In the genomic region with DNA sequence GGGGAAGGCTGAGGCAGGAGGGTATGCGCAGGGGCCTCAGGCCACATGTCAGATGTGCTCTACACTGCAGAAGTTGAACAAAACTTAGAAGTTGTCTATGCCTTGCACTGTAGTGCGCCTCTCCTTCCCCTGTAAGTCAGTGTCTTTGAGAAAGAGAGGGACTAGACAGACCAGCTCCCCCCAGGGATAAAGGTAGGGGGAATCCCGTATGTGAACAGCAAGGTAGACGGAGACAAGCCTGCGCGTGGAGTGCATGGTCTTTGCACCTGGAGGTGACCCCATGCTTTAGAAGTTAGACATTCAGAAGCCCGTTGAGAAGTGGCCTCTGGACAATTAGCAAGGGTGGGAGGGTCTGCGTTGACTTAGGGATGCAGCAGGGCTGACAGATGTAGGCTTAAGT, we compare ENCODE assay signal across 19 mouse cellular contexts. TPM values are rescaled to one million over a fixed set of nuclear protein-coding genes. Genes with fewer than 3 reads are reported as not detected.
A peak's percentile ranks its signal among the peaks of the same experiment; 100 is the strongest.
DNase-seq lines count a peak whose midpoint lies in the region; ATAC-seq and TF ChIP-seq lines count a peak whose summit lies in the region.
"Had no signal": no experiment of that assay in that cellular context is flagged by ENCODE, and none has a peak within 500 bp of the region (broad histone marks: within the 10 kb centered on the region; RNA-seq: fewer than 3 reads in every experiment).

No protein-coding gene starts in this region.

- no peak overlapping the region for H3K4me3 ChIP-seq in heart, embryonic 15.5 days
- H3K4me3 ChIP-seq in testis, adult 2 months (ENCODE audit: control insufficient read depth, low read depth, low read length): peak overlapping the region; percentile 81
- H3K4me3 ChIP-seq: forebrain, embryonic 12.5 days; neural tube, embryonic 12.5 days; stomach, embryonic 15.5 days had no signal

- peaks cover 63% of the 10 kb centered on the region for H3K4me1 ChIP-seq in heart, embryonic 15.5 days (replicated peaks)
- peaks cover 32% of the 10 kb centered on the region for H3K4me1 ChIP-seq in testis, adult 2 months (ENCODE audit: control insufficient read depth, insufficient read depth, low read length)

- H3K27ac ChIP-seq in heart, embryonic 15.5 days: peak overlapping the region; percentile 52
- H3K27ac ChIP-seq in testis, adult 2 months (ENCODE audit: control insufficient read depth, insufficient read depth, low read depth, low read length): no peak overlapping the region
- H3K27ac ChIP-seq: forebrain, embryonic 12.5 days; neural tube, embryonic 12.5 days; stomach, embryonic 15.5 days had no signal

- H3K36me3 ChIP-seq in heart, embryonic 15.5 days: peaks cover 14% of the 10 kb centered on the region
- H3K36me3 ChIP-seq in testis, adult 2 months (ENCODE audit: control insufficient read depth, insufficient read depth, low read length): no peaks in the 10 kb centered on the region

- no peak overlapping the region for H3K4me2 ChIP-seq in heart, embryonic 15.5 days
- H3K4me2 ChIP-seq: forebrain, embryonic 12.5 days; lung, embryonic 14.5 days; neural tube, embryonic 12.5 days; stomach, embryonic 15.5 days had no signal

- WGBS in heart, embryonic 15.5 days: 86% methylated on average over 8 of the region's 8 CpGs

- TF ChIP-seq CTCF in testis, adult 2 months (IDR thresholded peaks at IDR 0.05; ENCODE audit: control insufficient read depth, insufficient read depth, insufficient replicate concordance, low read depth, low read length): no peak

- ATAC-seq in heart, embryonic 15.5 days (replicated peaks; ENCODE audit: insufficient number of reproducible peaks, insufficient read depth, low FRiP score, low read depth): no peak
- ATAC-seq: midbrain, embryonic 16.5 days had no signal

- H3K9ac ChIP-seq in heart, embryonic 15.5 days: 0 out of 2 replicates have a peak overlapping the region, but pooled peaks have one; percentile 0
- H3K9ac ChIP-seq: forebrain, embryonic 12.5 days; lung, embryonic 14.5 days; neural tube, embryonic 12.5 days; stomach, embryonic 15.5 days had no signal

- no peaks in the 10 kb centered on the region for H3K9me3 ChIP-seq in heart, embryonic 15.5 days (replicated peaks)
- H3K9me3 ChIP-seq: forebrain, embryonic 12.5 days; stomach, embryonic 15.5 days had no signal

- TF ChIP-seq POLR2A in testis, adult 2 months (IDR thresholded peaks at IDR 0.05; ENCODE audit: control insufficient read depth, low read depth, low read length): no peak

- peak; percentile 8 for DNase-seq in adrenal gland, postnatal 14 days
- no peak for DNase-seq in adrenal gland, adult 2 months
- no peak for DNase-seq in heart, adult 8-10 months (ENCODE audit: low spot score)
- peak; percentile 21 for DNase-seq in kidney, postnatal 10 days
- DNase-seq in kidney, postnatal 36 days: no peak
- DNase-seq in testis, postnatal 10 days (ENCODE audit: low spot score): no peak
- DNase-seq: cerebellum, adult 11 months; gastrocnemius, postnatal 25 days; layer of hippocampus, postnatal 36 days; left cerebral cortex, postnatal 4 days; lung, embryonic 14.5 days; right cerebral cortex, postnatal 14 days; thymus, postnatal 25 days had no signal

- no peaks in the 10 kb centered on the region for H3K27me3 ChIP-seq in heart, embryonic 15.5 days
- H3K27me3 ChIP-seq in testis, adult 2 months (ENCODE audit: control insufficient read depth, insufficient read depth, low read length): no peaks in the 10 kb centered on the region
- H3K27me3 ChIP-seq: forebrain, embryonic 12.5 days; neural tube, embryonic 12.5 days; stomach, embryonic 15.5 days had no signal

RNA-seq across cellular contexts. Expression of a gene that starts 10.0 kb away (rescaled TPM):
- 22.8 and 29.9 TPM in 2 replicates for total RNA-seq in adrenal gland, postnatal 14 days (2021)
- 10 to 100 TPM; 23.4 to 25.2 TPM for total RNA-seq in adrenal gland, adult 2 months (2021)
- polyA plus RNA-seq in adrenal gland, adult 2 months (2012; rRNA removed): 31.1 and 46.9 TPM in 2 replicates
- 3.0 and 3.7 TPM in 2 replicates for polyA plus RNA-seq in heart, embryonic 15.5 days (2015; fragmentation: Nextera tagmentation; extraction: Ambion mirVana)
- 10 to 100 TPM in 3 of 4 experiments, 1 to 10 TPM in 1; 7.4 to 13.4 (median 10.2) TPM for total RNA-seq in heart, adult 8-10 months (2022)
- 42.6 and 44.0 TPM in 2 replicates for polyA plus RNA-seq in testis, adult 2 months (2012; rRNA removed)

RNA-seq across cellular contexts. Expression of a gene that starts 56.1 kb away (rescaled TPM):
- total RNA-seq in adrenal gland, postnatal 14 days (2021): 21.3 and 22.4 TPM in 2 replicates
- total RNA-seq in adrenal gland, adult 2 months (2021): 10 to 100 TPM; 21.8 to 24.4 TPM
- polyA plus RNA-seq in adrenal gland, adult 2 months (2012; rRNA removed): 27.0 and 35.2 TPM in 2 replicates
- 3.5 and 5.5 TPM in 2 replicates for polyA plus RNA-seq in heart, embryonic 15.5 days (2015; fragmentation: Nextera tagmentation; extraction: Ambion mirVana)
- 1 to 10 TPM; 5.3 to 6.4 (median 5.8) TPM for total RNA-seq in heart, adult 8-10 months (2022)
- 27.9 and 30.7 TPM in 2 replicates for polyA plus RNA-seq in testis, adult 2 months (2012; rRNA removed)

RNA-seq across cellular contexts. Expression of a gene that starts 57.1 kb away (rescaled TPM):
- 42.1 and 44.6 TPM in 2 replicates for total RNA-seq in adrenal gland, postnatal 14 days (2021)
- 10 to 100 TPM; 35.3 to 39.8 TPM for total RNA-seq in adrenal gland, adult 2 months (2021)
- 2.2 and 3.8 TPM in 2 replicates for polyA plus RNA-seq in adrenal gland, adult 2 months (2012; rRNA removed)
- polyA plus RNA-seq in heart, embryonic 15.5 days (2015; fragmentation: Nextera tagmentation; extraction: Ambion mirVana): 19.2 and 25.9 TPM in 2 replicates
- 10 to 100 TPM; 17.5 to 19.3 (median 17.8) TPM for total RNA-seq in heart, adult 8-10 months (2022)
- polyA plus RNA-seq in testis, adult 2 months (2012; rRNA removed): 14.7 and 15.1 TPM in 2 replicates

Comparison
In these comparisons a context has a peak if more than half of its experiments do, and no peak if none do; other contexts are left out.
1. DNase-seq: peak in adrenal gland, postnatal 14 days (single experiment) and kidney, postnatal 10 days (single experiment); none in adrenal gland, adult 2 months (single experiment), heart, adult 8-10 months (single experiment), kidney, postnatal 36 days (0 of 2) and testis, postnatal 10 days (single experiment).